Mouse (Mus musculus): ENCODE measurements around the gene Gopc. TPM values are rescaled to one million over a fixed set of nuclear protein-coding genes. Genes with fewer than 3 reads are reported as not detected.

Gopc gene
- 33.7 TPM for polyA plus RNA-seq (2015; fragmentation: Illumina TruSeq; extraction: RNeasy Lipid Tissue Mini Kit (QIAGEN cat#74804); ENCODE audit: low read depth, low replicate concordance)

GRCm38 (mm10) chr10:52381845-52382591 lies at the start of gene Gopc:
TSS of gene Gopc (minus strand) at chr10:52382124.

GRCm38 (mm10) chr10:52417299-52417997 lies 35.5 kb upstream of the Gopc start, which contains the start of gene Nus1:
TSS of gene Nus1 (plus strand) at chr10:52417547.

GRCm38 (mm10) chr10:52388922-52389430 lies 7.1 kb upstream of the Gopc start, which contains the start of gene Nepn:
TSS of gene Nepn (plus strand) at chr10:52388972.

GRCm38 (mm10) chr10:52358467-52358866 lies 23.5 kb downstream of the Gopc start, which contains the start of gene Gm26741:
TSS of gene Gm26741 (plus strand) at chr10:52358767.

Other genes starting within 250 kb of the Gopc start
- not detected for gene Ros1, start 186.9 kb downstream of the Gopc start, polyA plus RNA-seq (2015; fragmentation: Illumina TruSeq; extraction: RNeasy Lipid Tissue Mini Kit (QIAGEN cat#74804); ENCODE audit: low read depth, low replicate concordance)
- gene Dcbld1, start 148.5 kb downstream of the Gopc start, polyA plus RNA-seq (2015; fragmentation: Illumina TruSeq; extraction: RNeasy Lipid Tissue Mini Kit (QIAGEN cat#74804); ENCODE audit: low read depth, low replicate concordance) = 10.7 TPM
- gene Gm26741, start 23.4 kb downstream of the Gopc start, polyA plus RNA-seq (2015; fragmentation: Illumina TruSeq; extraction: RNeasy Lipid Tissue Mini Kit (QIAGEN cat#74804); ENCODE audit: low read depth, low replicate concordance) = not detected
- gene Nepn, start 6.8 kb upstream of the Gopc start, polyA plus RNA-seq (2015; fragmentation: Illumina TruSeq; extraction: RNeasy Lipid Tissue Mini Kit (QIAGEN cat#74804); ENCODE audit: low read depth, low replicate concordance) = not detected
- gene Nus1, start 35.4 kb upstream of the Gopc start, polyA plus RNA-seq (2015; fragmentation: Illumina TruSeq; extraction: RNeasy Lipid Tissue Mini Kit (QIAGEN cat#74804); ENCODE audit: low read depth, low replicate concordance) = 57.5 TPM